Mouse (Mus musculus) heart, embryonic 14.5 days (tissue): ENCODE results near the gene Sp9. TPM values are rescaled to one million over a fixed set of nuclear protein-coding genes. Genes with fewer than 3 reads are reported as not detected.

ENCODE experiments used
- ATAC-seq: fragments of 200-750 bp; cut with Nextera tagmentation; 2 replicates; pipeline ENCODE4 v1.8.0; 2017; ENCODE audit warnings: low read depth, moderate TSS enrichment; ENCODE audit not compliant: insufficient number of reproducible peaks, insufficient read depth, low FRiP score
- H3K27ac ChIP-seq, 2 experiments: fragments of 200-500 bp in 1 of 2; fragments of 300-500 bp in 1 of 2; sonication (generic) in 1 of 2; replicated peaks in 1 of 2; 2 replicates each; pipeline ENCODE4 v1.5.1; 2012 to 2014; ENCODE audit warnings: low read depth in 2 of 2, low read length in 2 of 2, control low read depth in 1 of 2, mild to moderate bottlenecking in 1 of 2, mixed read lengths in 1 of 2; ENCODE audit not compliant: control insufficient read depth in 1 of 2, insufficient read depth in 1 of 2
- H3K27me3 ChIP-seq: fragments of 300-500 bp; sonication (generic); 2 replicates; pipeline ENCODE4 v1.6.1; 2014; ENCODE audit warnings: mild to moderate bottlenecking, low read length, control low read depth; ENCODE audit not compliant: control insufficient read depth, insufficient read depth
- H3K36me3 ChIP-seq: fragments of 300-500 bp; sonication (generic); 2 replicates; pipeline ENCODE4 v1.6.1; 2014; ENCODE audit warnings: mild to moderate bottlenecking, control low read depth, low read length, mixed read lengths; ENCODE audit not compliant: control insufficient read depth, insufficient read depth
- H3K4me1 ChIP-seq, 2 experiments: fragments of 200-500 bp in 1 of 2; fragments of 300-500 bp in 1 of 2; sonication (generic) in 1 of 2; 2 replicates each; pipeline ENCODE4 v1.6.1; 2012 to 2014; ENCODE audit warnings: low read length in 2 of 2, control low read depth in 1 of 2, mixed read lengths in 1 of 2; ENCODE audit not compliant: control insufficient read depth in 2 of 2, insufficient read depth in 2 of 2
- H3K4me2 ChIP-seq: fragments of 300-500 bp; sonication (generic); 2 replicates; pipeline ENCODE4 v1.6.1; 2014; ENCODE audit warnings: mild to moderate bottlenecking, low read length
- H3K4me3 ChIP-seq, 2 experiments: fragments of 200-500 bp in 1 of 2; fragments of 300-500 bp in 1 of 2; sonication (generic) in 1 of 2; 2 replicates each; pipeline ENCODE4 v1.5.1; 2012 to 2014; ENCODE audit warnings: low read length in 2 of 2, mild to moderate bottlenecking in 2 of 2, control low read depth in 1 of 2, low read depth in 1 of 2, moderate library complexity in 1 of 2; ENCODE audit not compliant: control insufficient read depth in 1 of 2, insufficient read depth in 1 of 2
- H3K9ac ChIP-seq: fragments of 300-500 bp; sonication (generic); 2 replicates; pipeline ENCODE4 v1.6.1; 2014; ENCODE audit warnings: mild to moderate bottlenecking, low read length
- H3K9me3 ChIP-seq: fragments of 300-500 bp; sonication (generic); 2 replicates; pipeline ENCODE4 v1.6.1; 2016; ENCODE audit warnings: low read length, control low read depth; ENCODE audit not compliant: control insufficient read depth
- WGBS: fragments of 180-500 bp; shearing (Covaris S2); extraction: QIAGEN DNeasy Blood & Tissue Kit; methylation state at CpG from one replicate; pipeline ENCODE4 v1.1.7; 2014; 5-methylcytosine and 5-hydroxymethylcytosine counted together
- polyA plus RNA-seq: library from polyadenylated mRNA; unstranded; fragments of >200 nt; fragmentation: Nextera tagmentation; extraction: Ambion mirVana; gene quantifications from 2 replicates; pipeline ENCODE4 v1.2.1, GENCODE M21; 2014

Sp9 gene
- polyA plus RNA-seq, 1 experiment from 2014 or later: not detected

GRCm38 (mm10) chr2:73281048-73281661, 9.4 kb downstream of the Sp9 start:
- ATAC-seq: no peak
- Histone ChIP-seq H3K4me3 (peak overlapping the region in 1 of 2 experiments; percentile 27; a peak in 2 of 4 replicates), H3K27ac (no peak overlapping the region), H3K4me2 (peak overlapping the region; percentile 47), H3K9ac (no peak overlapping the region), H3K4me1 (peaks cover 5 to 21% of the 10 kb centered on the region in 2 experiments), H3K9me3 (no peaks in the 10 kb centered on the region), H3K36me3 (peaks cover 2% of the 10 kb centered on the region; the same call in 1 of the 2 replicates), H3K27me3 (peaks cover 50% of the 10 kb centered on the region)
- 18% methylated on average over 22 of the region's 22 CpGs for WGBS

DNA sequence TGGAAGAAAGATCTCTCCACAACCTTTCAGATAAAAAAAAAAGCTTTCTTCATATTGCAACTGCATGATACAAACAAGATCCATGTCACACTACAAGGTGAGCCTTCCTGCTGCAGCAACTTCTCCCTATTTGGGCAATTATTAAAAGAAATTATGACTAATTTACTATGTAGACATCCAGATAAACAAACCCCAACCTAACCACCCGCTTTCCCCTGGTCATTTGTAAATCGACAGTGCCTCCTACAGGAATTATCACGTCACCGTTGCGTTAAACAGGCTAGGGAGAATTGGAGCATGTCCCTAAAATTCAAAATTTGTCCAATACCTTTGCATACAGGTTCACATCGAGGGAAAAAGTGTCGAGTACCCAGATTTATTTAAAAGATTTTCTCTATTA, 10.0 kb downstream of the Sp9 start:
- H3K36me3 ChIP-seq: peaks cover 8% of the 10 kb centered on the region
- H3K4me3 ChIP-seq: no peak overlapping the region
- WGBS: 23% methylated on average over 7 of the region's 7 CpGs
- no peak overlapping the region for H3K27ac ChIP-seq
- no peaks in the 10 kb centered on the region for H3K9me3 ChIP-seq
- no peak overlapping the region for H3K4me2 ChIP-seq
- H3K9ac ChIP-seq: no peak overlapping the region
- peaks cover 48% of the 10 kb centered on the region for H3K27me3 ChIP-seq
- H3K4me1 ChIP-seq: peaks cover 5 to 21% of the 10 kb centered on the region in 2 experiments
- no peak for ATAC-seq

DNA sequence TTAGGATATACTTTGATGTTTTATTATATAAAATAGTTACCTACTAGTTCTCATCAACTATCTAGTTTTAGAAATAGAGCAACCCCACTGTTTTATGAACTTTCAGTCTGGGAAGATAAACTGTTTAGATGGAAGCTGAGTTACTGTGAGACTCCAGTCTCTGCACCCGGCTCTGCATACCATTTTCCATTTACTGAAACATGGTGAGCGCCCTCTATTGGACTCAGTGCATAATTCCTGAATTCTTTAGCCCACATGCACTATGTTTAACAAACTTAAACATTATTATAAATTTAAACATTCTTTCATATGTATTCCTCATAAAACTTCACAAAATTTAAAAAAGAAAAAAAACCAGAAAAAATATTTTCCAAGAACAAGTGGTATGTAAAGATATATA, 13.9 kb downstream of the Sp9 start:
- WGBS: 8% methylated on average over 2 of the region's 2 CpGs
- no peak overlapping the region for H3K9ac ChIP-seq
- no peak overlapping the region for H3K4me2 ChIP-seq
- H3K9me3 ChIP-seq: no peaks in the 10 kb centered on the region
- peaks cover 2 to 3% of the 10 kb centered on the region in 2 experiments for H3K4me1 ChIP-seq
- no peak overlapping the region for H3K27ac ChIP-seq
- peaks cover 32% of the 10 kb centered on the region for H3K36me3 ChIP-seq
- no peak for ATAC-seq
- peaks cover 17% of the 10 kb centered on the region for H3K27me3 ChIP-seq
- no peak overlapping the region for H3K4me3 ChIP-seq

GRCm38 (mm10) chr2:73291130-73291529, 19.4 kb downstream of the Sp9 start:
- Histone ChIP-seq H3K9me3 (no peaks in the 10 kb centered on the region), H3K4me3 (no peak overlapping the region), H3K27ac (no peak overlapping the region), H3K36me3 (peaks cover 65% of the 10 kb centered on the region), H3K4me2 (no peak overlapping the region), H3K9ac (no peak overlapping the region), H3K27me3 (no peaks in the 10 kb centered on the region), H3K4me1 (no peaks in the 10 kb centered on the region)
- ATAC-seq: no peak
- 77% methylated on average over 4 of the region's 4 CpGs for WGBS

GRCm38 (mm10) chr2:73295023-73295422, 23.3 kb downstream of the Sp9 start:
- H3K27ac ChIP-seq: no peak overlapping the region
- no peak overlapping the region for H3K4me2 ChIP-seq
- peaks cover 61% of the 10 kb centered on the region for H3K36me3 ChIP-seq
- WGBS: 63% methylated on average over 7 of the region's 7 CpGs
- no peak overlapping the region for H3K9ac ChIP-seq
- H3K27me3 ChIP-seq: no peaks in the 10 kb centered on the region
- ATAC-seq: no peak
- no peak overlapping the region for H3K4me3 ChIP-seq
- H3K4me1 ChIP-seq: no peaks in the 10 kb centered on the region
- no peaks in the 10 kb centered on the region for H3K9me3 ChIP-seq

DNA sequence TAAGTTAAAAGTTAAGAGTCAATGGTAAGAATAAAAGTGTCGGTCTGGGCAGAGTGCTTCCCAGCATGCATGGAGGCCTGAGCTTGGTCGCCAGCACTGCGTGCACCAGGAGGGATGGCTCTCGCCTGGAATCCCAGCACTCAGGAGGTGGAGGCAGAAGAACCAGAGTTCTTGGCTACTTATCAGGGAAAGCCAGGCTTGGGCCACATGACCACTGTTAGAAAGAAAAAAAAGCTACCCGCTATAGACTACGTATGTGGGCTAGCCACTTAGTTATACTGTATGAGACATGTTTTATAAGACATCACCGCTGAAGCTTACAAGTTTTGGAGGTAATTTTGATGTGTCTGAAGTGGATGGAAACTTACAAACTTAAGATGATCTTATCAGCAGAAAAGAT, 26.4 kb downstream of the Sp9 start:
- Histone ChIP-seq H3K27me3 (no peaks in the 10 kb centered on the region), H3K9ac (no peak overlapping the region), H3K4me2 (no peak overlapping the region), H3K4me1 (no peaks in the 10 kb centered on the region), H3K36me3 (peaks cover 68% of the 10 kb centered on the region), H3K9me3 (no peaks in the 10 kb centered on the region), H3K27ac (no peak overlapping the region), H3K4me3 (no peak overlapping the region)
- 78% methylated on average over 7 of the region's 7 CpGs for WGBS
- ATAC-seq: no peak

- Histone ChIP-seq H3K9ac (no peak overlapping the region), H3K36me3 (peaks cover 69% of the 10 kb centered on the region), H3K27ac (no peak overlapping the region), H3K9me3 (no peaks in the 10 kb centered on the region), H3K4me1 (no peaks in the 10 kb centered on the region), H3K4me2 (no peak overlapping the region), H3K27me3 (no peaks in the 10 kb centered on the region), H3K4me3 (no peak overlapping the region)
- 79% methylated on average over 3 of the region's 3 CpGs for WGBS
- ATAC-seq: no peak
These were observed 27.1 kb downstream of the Sp9 start for GRCm38 (mm10) chr2:73298841-73299240.

- Histone ChIP-seq H3K27ac (no peak overlapping the region), H3K4me1 (no peaks in the 10 kb centered on the region), H3K36me3 (peaks cover 84% of the 10 kb centered on the region), H3K9me3 (no peaks in the 10 kb centered on the region), H3K4me2 (no peak overlapping the region), H3K9ac (no peak overlapping the region), H3K4me3 (no peak overlapping the region), H3K27me3 (no peaks in the 10 kb centered on the region)
- no peak for ATAC-seq
- 55% methylated on average over 1 of the region's 1 CpGs for WGBS
These were observed 30.3 kb downstream of the Sp9 start for GRCm38 (mm10) chr2:73301979-73302378.
